Mouse (Mus musculus) heart, postnatal 0 days (tissue): ENCODE results near the gene Arhgap15. TPM values are rescaled to one million over a fixed set of nuclear protein-coding genes. Genes with fewer than 3 reads are reported as not detected.

Experiments
- ATAC-seq: fragments of 200-750 bp; cut with Nextera tagmentation; 2 replicates; pipeline ENCODE4 v1.8.0; 2017; ENCODE audit warnings: low read depth, moderate number of reproducible peaks, moderate library complexity; ENCODE audit not compliant: insufficient read depth
- DNase-seq: peaks from one replicate; pipeline ENCODE4 v3.0.0-alpha.2; 2016; ENCODE audit warnings: low spot score
- H3K27ac ChIP-seq: fragments of 300-500 bp; sonication (generic); 2 replicates; pipeline ENCODE4 v1.5.1; 2014; ENCODE audit warnings: low read depth, mild to moderate bottlenecking
- H3K27me3 ChIP-seq: fragments of 300-500 bp; sonication (generic); 2 replicates; pipeline ENCODE4 v1.6.1; 2014; ENCODE audit warnings: low read length, mixed read lengths; ENCODE audit not compliant: control insufficient read depth, insufficient read depth
- H3K36me3 ChIP-seq: fragments of 300-500 bp; sonication (generic); replicated peaks from 2 replicates; pipeline ENCODE4 v1.6.1; 2014; ENCODE audit warnings: low read length, mixed read lengths; ENCODE audit not compliant: control insufficient read depth, insufficient read depth
- H3K4me1 ChIP-seq: fragments of 300-500 bp; sonication (generic); 2 replicates; pipeline ENCODE4 v1.6.1; 2014; ENCODE audit warnings: antibody characterized with exemption; ENCODE audit not compliant: control insufficient read depth, insufficient read depth
- H3K4me2 ChIP-seq: fragments of 300-500 bp; sonication (generic); 2 replicates; pipeline ENCODE4 v1.6.1; 2014; ENCODE audit warnings: low read depth, mild to moderate bottlenecking, low read length, moderate library complexity
- H3K4me3 ChIP-seq: fragments of 300-500 bp; sonication (generic); 2 replicates; pipeline ENCODE4 v1.5.1; 2014; ENCODE audit warnings: low read depth, low read length
- H3K9ac ChIP-seq: fragments of 300-500 bp; sonication (generic); replicated peaks from 2 replicates; pipeline ENCODE4 v1.6.1; 2014; ENCODE audit warnings: low read depth, low read length, mixed read lengths
- H3K9me3 ChIP-seq: fragments of 300-500 bp; sonication (generic); replicated peaks from 2 replicates; pipeline ENCODE4 v1.6.1; 2016; ENCODE audit warnings: low read length; ENCODE audit not compliant: control insufficient read depth
- CTCF ChIP-seq: IDR thresholded peaks from 2 replicates; pipeline ENCODE4 v1.5.1; 2016; ENCODE audit warnings: antibody characterized with exemption, control low read depth, low read depth
- EP300 ChIP-seq: IDR thresholded peaks from 2 replicates; pipeline ENCODE4 v1.6.1; 2016; ENCODE audit warnings: antibody characterized with exemption, low read depth
- WGBS: fragments of 180-500 bp; shearing (Covaris S2); extraction: QIAGEN DNeasy Blood & Tissue Kit; methylation state at CpG from one replicate; pipeline ENCODE4 v1.1.7; 2014; 5-methylcytosine and 5-hydroxymethylcytosine counted together
- polyA plus RNA-seq: library from polyadenylated mRNA; unstranded; fragments of >200 nt; fragmentation: Nextera tagmentation; extraction: Ambion mirVana; gene quantifications from 2 replicates; pipeline ENCODE4 v1.2.1, GENCODE M21; 2015
- total RNA-seq: library from RNA; depleted of rRNA; stranded (reverse); fragments of >200 nt; gene quantifications from 2 replicates; pipeline ENCODE4 v1.2.3, GENCODE M21; 2014; ENCODE audit warnings: low replicate concordance

Arhgap15 gene
- total and polyA plus RNA-seq, 2 experiments from 2014 or later, result 0.46 to 1.7 TPM

GRCm38 (mm10) chr2:43862709-43863108 lies 114.1 kb downstream of the Arhgap15 start:
- ATAC-seq (no peak), DNase-seq (no peak)
- Histone ChIP-seq H3K4me2 (no peak overlapping the region), H3K36me3 (no peaks in the 10 kb centered on the region), H3K27me3 (no peaks in the 10 kb centered on the region), H3K9ac (no peak overlapping the region), H3K4me3 (no peak overlapping the region), H3K4me1 (no peaks in the 10 kb centered on the region), H3K9me3 (no peaks in the 10 kb centered on the region), H3K27ac (no peak overlapping the region)
- WGBS, result 57% methylated on average over 5 of the region's 5 CpGs
- TF ChIP-seq CTCF (no peak), EP300 (no peak)

- Histone ChIP-seq H3K9ac (no peak overlapping the region), H3K4me1 (no peaks in the 10 kb centered on the region), H3K9me3 (no peaks in the 10 kb centered on the region), H3K4me2 (no peak overlapping the region), H3K27me3 (no peaks in the 10 kb centered on the region), H3K36me3 (no peaks in the 10 kb centered on the region), H3K4me3 (no peak overlapping the region), H3K27ac (no peak overlapping the region)
- 18% methylated on average over 7 of the region's 7 CpGs for WGBS
- DNase-seq (peak; percentile 68), ATAC-seq (no peak)
- TF ChIP-seq EP300, result no peak
- peak; percentile 83 for TF ChIP-seq CTCF
Observed at GRCm38 (mm10) chr2:43902403-43902973, 153.9 kb downstream of the Arhgap15 start.

DNA sequence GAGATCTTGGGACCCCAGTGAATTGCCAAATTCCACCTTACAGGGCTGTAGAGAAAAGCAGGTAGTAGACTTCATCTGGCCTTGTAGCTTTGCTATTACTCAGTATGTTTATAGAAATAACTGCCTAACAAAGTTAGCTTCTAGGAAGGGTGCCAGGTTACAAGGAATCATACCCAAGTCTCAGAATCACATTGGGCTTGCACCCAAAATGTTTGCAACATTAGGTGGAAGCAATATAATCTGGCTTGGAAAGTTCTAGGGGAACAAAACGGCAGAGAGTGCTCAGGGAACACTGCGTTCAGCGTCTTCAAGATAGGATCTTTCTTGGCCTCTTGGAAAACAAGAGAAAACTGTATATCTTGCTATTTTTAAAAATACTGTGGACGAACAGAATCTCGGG lies 158.9 kb downstream of the Arhgap15 start:
- no peaks in the 10 kb centered on the region for H3K27me3 ChIP-seq
- TF ChIP-seq CTCF (no peak), EP300 (no peak)
- H3K27ac ChIP-seq, result no peak overlapping the region
- DNase-seq, result no peak
- no peak overlapping the region for H3K9ac ChIP-seq
- H3K4me1 ChIP-seq, result no peaks in the 10 kb centered on the region
- WGBS, result 63% methylated on average over 5 of the region's 5 CpGs
- H3K36me3 ChIP-seq, result no peaks in the 10 kb centered on the region
- H3K4me3 ChIP-seq, result no peak overlapping the region
- no peak for ATAC-seq
- no peak overlapping the region for H3K4me2 ChIP-seq
- H3K9me3 ChIP-seq, result no peaks in the 10 kb centered on the region

GRCm38 (mm10) chr2:43914104-43914503 lies 165.5 kb downstream of the Arhgap15 start:
- Histone ChIP-seq H3K27me3 (no peaks in the 10 kb centered on the region), H3K9ac (no peak overlapping the region), H3K4me2 (no peak overlapping the region), H3K4me1 (no peaks in the 10 kb centered on the region), H3K4me3 (no peak overlapping the region), H3K9me3 (no peaks in the 10 kb centered on the region), H3K27ac (no peak overlapping the region), H3K36me3 (no peaks in the 10 kb centered on the region)
- 72% methylated on average over 6 of the region's 6 CpGs for whole genome bisulfite sequencing
- TF ChIP-seq CTCF (no peak), EP300 (no peak)
- no peak for DNase-seq
- ATAC-seq, result no peak

GRCm38 (mm10) chr2:43923863-43924340 lies 175.3 kb downstream of the Arhgap15 start:
- no peak for TF ChIP-seq CTCF
- no peak for TF ChIP-seq EP300
- 76% methylated on average over 5 of the region's 5 CpGs for WGBS
- no peak for ATAC-seq
- no peak for DNase-seq
- no peak overlapping the region for H3K4me2 ChIP-seq
- no peak overlapping the region for H3K4me3 ChIP-seq
- no peak overlapping the region for H3K27ac ChIP-seq
- H3K4me1 ChIP-seq, result no peaks in the 10 kb centered on the region
- H3K9ac ChIP-seq, result no peak overlapping the region
- no peaks in the 10 kb centered on the region for H3K9me3 ChIP-seq
- H3K36me3 ChIP-seq, result no peaks in the 10 kb centered on the region
- H3K27me3 ChIP-seq, result no peaks in the 10 kb centered on the region

- no peaks in the 10 kb centered on the region for H3K9me3 ChIP-seq
- H3K4me1 ChIP-seq, result no peaks in the 10 kb centered on the region
- 69% methylated on average over 3 of the region's 3 CpGs for WGBS
- TF ChIP-seq EP300, result no peak
- no peak for TF ChIP-seq CTCF
- no peaks in the 10 kb centered on the region for H3K36me3 ChIP-seq
- ATAC-seq (no peak), DNase-seq (no peak)
- no peak overlapping the region for H3K4me2 ChIP-seq
- H3K27ac ChIP-seq, result no peak overlapping the region
- H3K4me3 ChIP-seq, result no peak overlapping the region
- H3K9ac ChIP-seq, result no peak overlapping the region
- no peaks in the 10 kb centered on the region for H3K27me3 ChIP-seq
Observed at GRCm38 (mm10) chr2:43931687-43932086, 183.1 kb downstream of the Arhgap15 start.
